Mouse (Mus musculus) forebrain, embryonic 12.5 days (tissue): ENCODE data around the gene Ccdc32. TPM values are rescaled to one million over a fixed set of nuclear protein-coding genes. Genes with fewer than 3 reads are reported as not detected.

ENCODE experiments used
- ATAC-seq: fragments of 200-750 bp; cut with Nextera tagmentation; 2 replicates; pipeline ENCODE4 v1.8.0; 2017; ENCODE audit warnings: moderate TSS enrichment; ENCODE audit not compliant: low FRiP score
- H3K27ac ChIP-seq: fragments of 300-500 bp; sonication (generic); 2 replicates; pipeline ENCODE4 v1.5.1; 2016; ENCODE audit warnings: mild to moderate bottlenecking
- H3K27me3 ChIP-seq: fragments of 300-500 bp; sonication (generic); 2 replicates; pipeline ENCODE4 v1.6.1; 2016; ENCODE audit warnings: mild to moderate bottlenecking
- H3K36me3 ChIP-seq: fragments of 300-500 bp; sonication (generic); replicated peaks from 2 replicates; pipeline ENCODE4 v1.6.1; 2016; ENCODE audit warnings: mild to moderate bottlenecking
- H3K4me1 ChIP-seq: fragments of 300-500 bp; sonication (generic); 2 replicates; pipeline ENCODE4 v1.6.1; 2016
- H3K4me2 ChIP-seq: fragments of 300-500 bp; sonication (generic); 2 replicates; pipeline ENCODE4 v1.6.1; 2016; ENCODE audit warnings: mild to moderate bottlenecking, moderate library complexity
- H3K4me3 ChIP-seq: fragments of 300-500 bp; sonication (generic); replicated peaks from 2 replicates; pipeline ENCODE4 v1.5.1; 2016; ENCODE audit warnings: mild to moderate bottlenecking
- H3K9ac ChIP-seq: fragments of 300-500 bp; sonication (generic); 2 replicates; pipeline ENCODE4 v1.6.1; 2016; ENCODE audit warnings: mild to moderate bottlenecking
- H3K9me3 ChIP-seq: fragments of 300-500 bp; sonication (generic); 2 replicates; pipeline ENCODE4 v1.6.1; 2016
- WGBS: fragments of 180-500 bp; shearing (Covaris S2); methylation state at CpG from one replicate; pipeline ENCODE4 v1.1.7; 2016; 5-methylcytosine and 5-hydroxymethylcytosine counted together
- polyA plus RNA-seq: library from polyadenylated mRNA; unstranded; fragments of >200 nt; fragmentation: Nextera tagmentation; extraction: Ambion mirVana; gene quantifications from 2 replicates; pipeline ENCODE4 v1.2.1, GENCODE M21; 2016

Ccdc32 gene
- polyA plus RNA-seq, 1 experiment from 2014 or later = 26.4 TPM

GRCm38 (mm10) chr2:118975855-118976254 lies 53.3 kb downstream of the Ccdc32 start:
- H3K4me3 ChIP-seq = peak overlapping the region; percentile 52
- H3K4me2 ChIP-seq = peak overlapping the region; percentile 85
- no peak; the same call in 1 of the 2 replicates for ATAC-seq
- no peak overlapping the region for H3K27ac ChIP-seq
- H3K36me3 ChIP-seq = no peaks in the 10 kb centered on the region
- H3K9me3 ChIP-seq = no peaks in the 10 kb centered on the region
- H3K9ac ChIP-seq = peak overlapping the region; percentile 74
- H3K4me1 ChIP-seq = peaks cover 19% of the 10 kb centered on the region; the same call in 1 of the 2 replicates
- peaks cover 64% of the 10 kb centered on the region for H3K27me3 ChIP-seq
- 4% methylated on average over 15 of the region's 15 CpGs for WGBS

- ATAC-seq = peak; percentile 82
- WGBS = 1% methylated on average over 33 of the region's 33 CpGs
- Histone ChIP-seq H3K4me2 (peak overlapping the region; percentile 60), H3K4me3 (peak overlapping the region; percentile 34), H3K27ac (no peak overlapping the region), H3K4me1 (peaks cover 19% of the 10 kb centered on the region; the same call in 1 of the 2 replicates), H3K9ac (no peak overlapping the region), H3K36me3 (no peaks in the 10 kb centered on the region), H3K9me3 (no peaks in the 10 kb centered on the region), H3K27me3 (peaks cover 57% of the 10 kb centered on the region)
Measured at GRCm38 (mm10) chr2:118972687-118973376, 56.4 kb downstream of the Ccdc32 start.

- no peak for ATAC-seq
- no peaks in the 10 kb centered on the region for H3K36me3 ChIP-seq
- no peaks in the 10 kb centered on the region for H3K9me3 ChIP-seq
- H3K4me3 ChIP-seq = no peak overlapping the region
- no peak overlapping the region for H3K27ac ChIP-seq
- 77% methylated on average over 5 of the region's 5 CpGs for WGBS
- H3K27me3 ChIP-seq = peaks cover 49% of the 10 kb centered on the region
- H3K9ac ChIP-seq = no peak overlapping the region
- H3K4me2 ChIP-seq = no peak overlapping the region
- H3K4me1 ChIP-seq = peaks cover 19% of the 10 kb centered on the region; the same call in 1 of the 2 replicates
Measured at GRCm38 (mm10) chr2:118972048-118972447, 57.1 kb downstream of the Ccdc32 start.

- peaks cover 26% of the 10 kb centered on the region for H3K27me3 ChIP-seq
- H3K4me1 ChIP-seq = 0 out of 2 replicates have a peak, but pooled peaks cover 2% of the 10 kb centered on the region
- no peaks in the 10 kb centered on the region for H3K9me3 ChIP-seq
- H3K4me3 ChIP-seq = no peak overlapping the region
- no peak overlapping the region for H3K27ac ChIP-seq
- no peaks in the 10 kb centered on the region for H3K36me3 ChIP-seq
- whole genome bisulfite sequencing = 86% methylated on average over 11 of the region's 11 CpGs
- ATAC-seq = no peak
- H3K4me2 ChIP-seq = no peak overlapping the region
- H3K9ac ChIP-seq = no peak overlapping the region
Measured at GRCm38 (mm10) chr2:118969585-118970147, 59.5 kb downstream of the Ccdc32 start.

Other genes with a start within 250 kb of the Ccdc32 start
- gene Disp2, start 249.7 kb downstream of the Ccdc32 start, polyA plus RNA-seq = 11.5 and 14.1 TPM in 2 replicates
- 164 and 167 TPM in 2 replicates for gene Knstrn, start 215.4 kb downstream of the Ccdc32 start, polyA plus RNA-seq
- 50.8 and 56.3 TPM in 2 replicates for gene Ivd, start 167.4 kb downstream of the Ccdc32 start, polyA plus RNA-seq
- 5.5 TPM in 2 replicates for gene Bahd1, start 129.0 kb downstream of the Ccdc32 start, polyA plus RNA-seq
- gene Chst14, start 102.9 kb downstream of the Ccdc32 start, polyA plus RNA-seq = 12.9 and 14.7 TPM in 2 replicates
- gene Rpusd2, start 5.4 kb upstream of the Ccdc32 start, polyA plus RNA-seq = 7.0 and 7.7 TPM in 2 replicates
- 71.0 and 84.4 TPM in 2 replicates for gene Knl1, start 17.7 kb upstream of the Ccdc32 start, polyA plus RNA-seq
- gene Rad51, start 83.4 kb upstream of the Ccdc32 start, polyA plus RNA-seq = 66.5 and 67.6 TPM in 2 replicates
- 43.6 and 48.7 TPM in 2 replicates for gene Rmdn3, start 127.6 kb upstream of the Ccdc32 start, polyA plus RNA-seq
- 2.2 and 2.3 TPM in 2 replicates for gene Gchfr, start 138.4 kb upstream of the Ccdc32 start, polyA plus RNA-seq
- gene Gm14137, start 145.1 kb upstream of the Ccdc32 start, polyA plus RNA-seq = 1.0 and 1.5 TPM in 2 replicates
- gene Zfyve19, start 179.2 kb upstream of the Ccdc32 start, polyA plus RNA-seq = 45.9 and 51.1 TPM in 2 replicates
- 26.0 and 26.7 TPM in 2 replicates for gene Dnajc17, start 179.4 kb upstream of the Ccdc32 start, polyA plus RNA-seq
- not detected in 2 replicates for gene Ppp1r14d, start 200.5 kb upstream of the Ccdc32 start, polyA plus RNA-seq
- 2.0 and 2.1 TPM in 2 replicates for gene Spint1, start 208.0 kb upstream of the Ccdc32 start, polyA plus RNA-seq
- 3.7 and 3.9 TPM in 2 replicates for gene Rhov, start 241.9 kb upstream of the Ccdc32 start, polyA plus RNA-seq